Mouse (Mus musculus) thymus, postnatal 36 days (tissue): Measurements from ENCODE around the gene Rps2.
"Not testable (repeated sequence)": the region's sequence is repeated elsewhere in the genome, so short reads cannot be mapped to it uniquely, and the experiment has no call there.

ENCODE experiments used
- DNase-seq, 2 experiments: peaks; one replicate each; pipeline ENCODE4 v3.0.0; 2022; ENCODE audit warnings: mixed read lengths in 2 of 2

Rps2 gene

GRCm38 (mm10) chr17:24717943-24718342 lies at the start of gene Rps2, which contains the start of gene Rnf151:
Gene Rps2, plus strand, starts transcription at chr17:24718116.
Gene Rnf151, minus strand, starts transcription at chr17:24718063.
- DNase-seq = no peak

- DNase-seq = not testable (repeated sequence)
Measured at GRCm38 (mm10) chr17:24669214-24669544, 48.7 kb upstream of the Rps2 start.

DNA sequence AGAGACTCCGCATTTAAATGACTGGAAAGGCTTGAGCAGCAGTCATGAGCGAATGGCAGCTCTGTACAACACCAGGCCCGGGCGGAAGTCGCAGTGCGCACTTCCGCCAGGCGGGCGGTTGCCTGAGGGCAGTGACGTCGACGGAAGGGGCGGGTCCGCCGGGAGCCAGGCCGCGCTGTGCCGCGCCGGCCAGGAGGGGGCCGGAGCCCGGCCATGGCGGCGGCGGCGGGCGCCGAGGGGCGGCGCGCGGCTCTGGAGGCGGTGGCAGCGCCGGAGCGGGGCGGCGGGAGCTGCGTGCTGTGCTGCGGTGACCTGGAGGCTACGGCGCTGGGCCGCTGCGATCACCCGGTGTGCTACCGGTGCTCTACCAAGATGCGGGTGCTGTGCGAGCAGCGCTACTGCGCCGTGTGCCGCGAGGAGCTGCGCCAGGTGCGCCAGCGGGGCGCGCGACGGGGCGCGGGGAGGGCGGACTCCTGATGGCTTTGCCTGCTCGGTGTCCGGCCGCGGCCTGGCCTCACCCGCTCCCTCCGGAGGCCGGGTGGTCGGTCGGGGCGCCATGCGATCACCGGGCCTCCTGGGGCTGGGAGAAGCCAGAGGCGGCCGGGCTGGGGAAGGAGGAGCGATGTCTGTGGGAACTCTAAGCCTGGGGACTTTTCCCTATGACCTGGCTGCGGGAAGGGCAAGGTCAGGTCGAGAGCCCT lies 48.2 kb upstream of the Rps2 start, which contains the start of gene Zfp598:
Gene Zfp598 (plus strand): TSS at position 143 of the 701 bp plus-strand sequence.
- peak; percentile 93 to 95 for DNase-seq

DNA sequence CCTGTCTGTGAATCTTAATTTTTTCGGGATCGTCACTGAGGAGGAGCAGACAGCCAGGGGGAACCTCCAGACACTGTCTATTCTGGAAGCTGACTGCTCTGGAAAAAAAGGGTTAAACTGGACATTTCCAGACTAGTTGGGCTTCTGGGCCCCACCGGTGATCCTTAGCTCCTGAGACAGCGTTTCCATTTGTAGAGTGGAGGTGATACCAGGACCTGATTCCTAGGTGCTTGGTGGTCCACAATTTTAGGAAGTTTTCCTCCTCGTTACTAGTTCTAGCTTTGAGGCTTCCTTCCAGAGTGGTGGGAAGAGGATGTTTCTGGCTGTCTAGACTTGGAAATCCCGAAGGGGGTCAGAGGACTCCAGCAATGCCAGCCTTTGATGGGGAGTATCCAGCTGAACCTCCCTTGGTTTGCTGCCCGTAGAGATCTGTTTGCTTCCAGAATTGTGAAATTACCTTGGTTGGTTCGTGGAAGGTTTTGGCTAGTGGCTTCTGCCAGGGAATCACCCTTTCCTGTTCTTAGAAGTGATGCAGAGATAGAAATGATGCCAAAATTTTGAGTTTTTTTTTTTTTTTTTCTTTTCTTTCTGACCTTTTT lies 47.6 kb upstream of the Rps2 start:
- no peak for DNase-seq

DNA sequence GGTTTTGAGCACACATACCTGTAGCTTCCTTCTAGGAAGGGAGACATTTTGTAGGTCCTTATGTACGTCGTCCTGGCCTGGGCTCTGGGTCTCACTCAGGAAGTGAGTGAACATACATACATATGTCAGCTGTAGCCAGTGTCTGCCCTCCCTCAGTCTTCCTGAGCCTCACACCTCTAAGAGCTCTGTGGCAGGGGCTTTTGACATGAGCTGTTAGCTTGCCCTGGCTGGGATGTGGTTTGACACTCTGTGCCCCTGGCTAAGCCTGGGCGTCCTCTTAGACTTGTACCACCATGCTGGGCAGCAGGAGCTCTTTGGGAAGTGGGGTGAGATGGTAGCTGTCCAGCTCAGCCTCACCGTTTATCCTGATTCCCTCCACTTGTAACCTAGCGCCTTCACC lies 46.6 kb upstream of the Rps2 start:
- DNase-seq = no peak

GRCm38 (mm10) chr17:24672141-24672540 lies 45.8 kb upstream of the Rps2 start:
- no peak for DNase-seq

DNA sequence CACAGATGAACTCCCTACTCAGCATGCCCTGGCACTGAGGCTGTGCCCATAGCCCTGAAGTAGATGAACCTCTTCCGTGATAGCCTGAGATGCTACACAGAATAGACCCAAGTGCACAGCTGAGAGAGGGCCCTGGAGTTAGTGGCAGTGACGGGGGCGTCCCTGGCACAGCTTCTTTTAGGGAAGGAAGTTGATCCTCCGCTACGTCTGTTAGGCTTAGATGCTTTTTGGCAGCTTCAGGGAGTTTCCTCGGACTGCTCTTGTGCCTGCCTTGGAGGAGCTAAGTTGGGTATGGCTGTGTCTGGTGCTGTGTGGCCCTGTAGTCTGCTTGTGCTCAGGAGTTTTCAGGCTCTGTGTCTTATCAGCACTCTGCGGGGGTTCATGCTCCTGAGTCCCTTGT lies 43.6 kb upstream of the Rps2 start:
- no peak for DNase-seq

- peak; percentile 58 to 71 for DNase-seq
Measured at GRCm38 (mm10) chr17:24676187-24676586, 41.7 kb upstream of the Rps2 start.

GRCm38 (mm10) chr17:24676877-24677276 lies 41.0 kb upstream of the Rps2 start:
- DNase-seq = no peak

DNA sequence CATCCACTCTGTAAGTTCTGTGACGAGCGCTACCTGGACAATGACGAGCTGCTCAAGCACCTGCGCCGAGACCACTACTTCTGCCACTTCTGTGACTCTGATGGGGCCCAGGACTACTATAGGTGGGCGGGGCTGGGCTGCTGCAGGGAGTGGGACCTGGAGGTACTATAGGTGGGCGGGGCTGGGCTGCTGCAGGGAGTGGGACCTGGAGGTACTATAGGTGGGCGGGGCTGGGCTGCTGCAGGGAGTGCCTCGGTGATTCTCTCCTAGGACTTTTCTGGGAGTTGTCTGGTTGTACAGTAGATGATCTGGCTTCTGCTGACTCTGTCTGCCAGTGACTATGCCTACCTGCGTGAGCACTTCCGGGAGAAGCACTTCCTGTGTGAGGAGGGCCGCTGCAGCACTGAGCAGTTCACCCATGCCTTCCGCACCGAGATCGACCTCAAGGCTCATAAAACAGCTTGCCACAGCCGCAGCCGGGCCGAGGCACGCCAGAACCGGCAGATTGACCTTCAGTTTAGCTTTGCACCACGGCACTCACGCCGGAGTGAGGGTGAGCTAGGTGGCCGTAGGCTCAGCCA lies 40.3 kb upstream of the Rps2 start:
- no peak for DNase-seq

- peak; percentile 35 to 56 for DNase-seq
Measured at GRCm38 (mm10) chr17:24686514-24686913, 31.4 kb upstream of the Rps2 start.

DNA sequence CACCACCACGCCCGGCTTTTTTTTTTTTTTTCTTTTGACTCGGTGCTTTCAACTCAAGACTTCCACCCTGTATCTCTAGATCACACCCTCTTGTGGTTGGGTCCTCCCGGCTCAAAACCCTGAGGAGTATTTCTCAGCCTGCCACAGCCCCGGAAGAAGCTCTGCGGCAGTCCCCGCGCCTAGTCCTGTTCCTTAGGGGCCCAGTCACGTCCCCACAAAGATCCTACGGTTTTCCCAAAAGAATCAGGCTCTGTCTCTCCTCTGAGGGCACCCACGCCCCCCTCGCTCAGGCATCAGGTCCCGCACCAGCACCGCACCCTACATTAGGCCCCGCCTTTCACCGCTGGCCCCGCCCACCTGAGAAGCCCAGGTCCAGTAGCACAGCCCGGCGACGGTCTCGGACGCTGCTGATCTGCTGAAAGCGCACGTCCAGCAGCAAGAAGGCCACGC lies 30.7 kb upstream of the Rps2 start:
- DNase-seq = peak; percentile 63 to 73

DNA sequence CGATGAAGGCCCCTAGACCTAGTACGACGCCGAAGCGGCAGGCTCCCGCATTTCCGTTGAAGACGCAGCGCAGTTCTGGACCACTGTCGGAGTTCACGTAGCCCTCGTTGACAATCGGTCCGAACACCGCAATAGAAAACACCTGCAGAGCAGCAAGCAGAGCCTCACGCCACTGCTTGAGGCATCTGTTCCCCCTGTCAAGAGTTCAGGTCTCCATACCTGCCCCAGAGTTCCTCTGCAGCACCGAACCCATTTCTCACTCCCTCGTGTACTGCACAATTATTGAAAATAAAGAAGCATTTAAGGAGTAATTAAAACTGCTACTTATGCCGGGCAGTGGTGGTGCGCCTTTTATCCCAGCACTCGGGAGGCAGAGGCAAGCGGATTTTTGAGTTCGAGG lies 30.3 kb upstream of the Rps2 start:
- DNase-seq = no peak

DNA sequence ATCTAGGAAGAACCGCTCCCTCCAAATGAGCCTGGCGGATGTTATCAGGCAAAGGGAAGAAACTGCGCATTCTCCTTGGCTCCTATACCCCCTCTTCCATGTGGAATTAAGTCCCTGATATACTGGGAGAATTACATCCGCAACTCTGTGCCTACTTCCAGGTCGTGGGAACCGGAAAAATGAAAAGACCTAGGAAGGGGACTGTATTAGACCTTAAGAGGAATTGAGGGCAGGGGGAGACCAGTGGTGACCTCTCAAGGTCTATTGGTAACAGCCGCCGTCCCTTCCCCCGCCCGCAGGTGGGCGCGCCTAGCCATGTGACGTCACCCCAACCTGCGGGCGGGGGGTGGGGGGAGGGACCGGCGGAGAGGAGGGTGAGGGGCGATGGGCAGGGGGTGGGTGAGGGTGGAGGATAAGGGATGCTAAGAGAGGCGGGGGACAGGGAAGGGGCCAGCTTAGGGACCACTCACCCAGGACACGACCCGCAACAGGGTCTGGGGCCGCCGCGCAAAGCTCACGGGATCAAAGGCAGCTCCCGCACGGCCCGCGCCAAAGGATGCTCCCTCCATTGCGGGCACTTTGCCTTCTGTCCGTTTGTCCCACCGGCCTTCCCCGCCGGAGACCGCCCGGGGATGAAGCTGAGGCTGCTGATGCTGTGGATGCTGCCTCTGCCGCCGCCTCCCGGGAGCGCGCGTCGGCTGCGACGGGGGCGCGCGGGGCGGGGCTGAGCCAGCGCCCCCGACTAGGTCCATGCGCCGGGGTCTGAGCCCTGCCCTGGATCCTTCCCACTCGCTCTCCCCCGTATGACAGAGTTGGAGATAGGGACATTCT lies 28.4 kb upstream of the Rps2 start, which contains the start of gene Syngr3:
Gene Syngr3 (minus strand): TSS at position 705 of the 831 bp plus-strand sequence.
- no peak for DNase-seq

DNA sequence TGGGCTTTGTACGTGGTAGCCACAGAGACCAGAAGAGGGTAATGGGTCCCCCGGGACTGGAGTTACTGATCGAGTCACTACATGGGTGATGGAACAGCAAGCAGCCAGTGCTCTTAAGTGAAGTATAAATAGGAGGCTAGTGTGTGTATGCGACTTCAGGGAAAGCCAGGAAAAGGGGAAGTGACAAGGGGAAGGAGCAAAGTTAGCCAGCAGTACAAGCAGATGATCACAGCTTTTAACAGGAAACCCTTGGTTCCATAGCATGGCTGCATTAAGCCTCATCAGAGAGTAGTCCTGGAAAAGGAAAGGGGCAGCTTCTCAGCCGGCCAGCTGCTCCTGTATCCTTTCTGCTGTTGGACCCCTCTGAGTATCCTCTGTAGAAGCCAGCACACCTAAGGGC lies 25.5 kb upstream of the Rps2 start:
- DNase-seq = no peak

- DNase-seq = no peak
Measured at GRCm38 (mm10) chr17:24695326-24696010, 22.4 kb upstream of the Rps2 start.

GRCm38 (mm10) chr17:24696011-24696697 lies 21.8 kb upstream of the Rps2 start, which contains the start of the genes Gfer and Noxo1:
Gene Gfer, minus strand, starts transcription at chr17:24696156.
Gene Noxo1, plus strand, starts transcription at chr17:24696234.
- peak; percentile 87 to 90 for DNase-seq

- DNase-seq = peak in 1 of 2 experiments; percentile 43
Measured at GRCm38 (mm10) chr17:24697985-24698384, 19.9 kb upstream of the Rps2 start.

- DNase-seq = no peak
Measured at GRCm38 (mm10) chr17:24698715-24699114, 19.2 kb upstream of the Rps2 start.

DNA sequence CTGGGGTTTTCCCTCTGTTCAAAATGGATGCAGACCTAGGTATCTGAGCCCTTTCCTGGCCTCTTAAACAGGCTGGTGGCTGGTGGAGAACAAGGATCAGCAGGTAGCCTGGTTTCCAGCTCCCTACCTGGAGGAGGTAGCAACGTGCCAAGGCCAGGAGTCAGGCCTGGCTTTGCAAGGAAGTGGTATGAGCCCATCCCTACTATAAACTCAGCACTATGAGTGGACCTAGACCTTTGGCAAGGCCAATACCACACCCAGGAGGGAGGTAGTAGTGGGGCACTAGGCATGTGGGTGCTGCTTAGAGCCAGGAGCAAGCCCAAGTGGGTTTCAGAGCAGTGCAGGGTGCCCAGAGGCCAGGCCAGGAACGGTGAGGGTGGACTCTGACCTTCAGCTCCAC lies 18.4 kb upstream of the Rps2 start:
- DNase-seq = no peak

GRCm38 (mm10) chr17:24701251-24701650 lies 16.7 kb upstream of the Rps2 start:
- DNase-seq = no peak

DNA sequence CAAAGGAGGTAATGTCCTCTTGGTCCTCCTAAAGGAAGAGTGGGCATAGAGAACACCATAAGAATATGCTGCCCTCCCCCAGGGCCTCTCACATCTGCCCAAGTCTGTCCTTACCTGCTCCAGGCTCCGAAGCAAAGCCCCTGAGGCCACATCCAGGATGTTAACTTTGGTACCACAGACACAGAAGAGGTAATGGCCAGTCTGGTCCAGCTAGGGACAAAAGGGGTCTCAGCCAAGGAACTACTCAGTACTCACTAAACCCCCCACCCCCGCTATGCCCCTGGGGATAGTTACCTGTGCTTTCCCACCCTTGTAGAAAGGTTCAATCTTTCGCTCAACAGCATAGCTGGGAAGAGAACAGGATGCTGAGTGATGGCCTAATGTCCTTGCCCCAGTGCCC lies 12.1 kb upstream of the Rps2 start:
- no peak for DNase-seq
